Mouse (Mus musculus) embryo, embryonic 9.5 days (tissue): ENCODE data around the gene Camk1d.
"Not testable (repeated sequence)": the region's sequence is repeated elsewhere in the genome, so short reads cannot be mapped to it uniquely, and the experiment has no call there.

Experiments used
- DNase-seq: peaks from one replicate; pipeline ENCODE4 v3.0.0-alpha.2; 2017; ENCODE audit errors: extremely low spot score

Camk1d gene

GRCm38 (mm10) chr2:5614308-5614705 lies 100.0 kb downstream of the Camk1d start:
- peak; percentile 31 for DNase-seq

GRCm38 (mm10) chr2:5613651-5614307 lies 100.5 kb downstream of the Camk1d start:
- DNase-seq, result peak; percentile 32

GRCm38 (mm10) chr2:5611601-5612000 lies 102.7 kb downstream of the Camk1d start:
- no peak for DNase-seq

GRCm38 (mm10) chr2:5610521-5610920 lies 103.8 kb downstream of the Camk1d start:
- DNase-seq, result no peak

- DNase-seq, result no peak
Measured at GRCm38 (mm10) chr2:5607920-5608841, 106.1 kb downstream of the Camk1d start.

GRCm38 (mm10) chr2:5605849-5606248 lies 108.5 kb downstream of the Camk1d start:
- no peak for DNase-seq

GRCm38 (mm10) chr2:5602044-5602443 lies 112.3 kb downstream of the Camk1d start:
- DNase-seq, result no peak

- DNase-seq, result not testable (repeated sequence)
Measured at GRCm38 (mm10) chr2:5601243-5601642, 113.1 kb downstream of the Camk1d start.

GRCm38 (mm10) chr2:5600183-5600962 lies 113.9 kb downstream of the Camk1d start:
- DNase-seq, result no peak

- no peak for DNase-seq
Measured at GRCm38 (mm10) chr2:5599713-5600112, 114.6 kb downstream of the Camk1d start.

- no peak for DNase-seq
Measured at GRCm38 (mm10) chr2:5598533-5598932, 115.8 kb downstream of the Camk1d start.

- no peak for DNase-seq
Measured at GRCm38 (mm10) chr2:5596882-5597281, 117.4 kb downstream of the Camk1d start.

- DNase-seq, result no peak
Measured at GRCm38 (mm10) chr2:5595356-5596191, 118.7 kb downstream of the Camk1d start.

GRCm38 (mm10) chr2:5592461-5593136 lies 121.7 kb downstream of the Camk1d start:
- no peak for DNase-seq

- DNase-seq, result no peak
Measured at GRCm38 (mm10) chr2:5590074-5590473, 124.2 kb downstream of the Camk1d start.

GRCm38 (mm10) chr2:5589163-5589562 lies 125.2 kb downstream of the Camk1d start:
- no peak for DNase-seq

- DNase-seq, result no peak
Measured at GRCm38 (mm10) chr2:5588329-5588982, 125.9 kb downstream of the Camk1d start.

GRCm38 (mm10) chr2:5584318-5585027 lies 129.8 kb downstream of the Camk1d start:
- no peak for DNase-seq

- no peak for DNase-seq
Measured at GRCm38 (mm10) chr2:5579391-5579790, 134.9 kb downstream of the Camk1d start.
